Mouse (Mus musculus) layer of hippocampus, adult 8-10 months (tissue): ENCODE results near the gene Rad51. TPM values are rescaled to one million over a fixed set of nuclear protein-coding genes. Genes with fewer than 3 reads are reported as not detected.

Experiments used
- DNase-seq, 2 experiments: peaks; one replicate each; pipeline ENCODE4 v3.0.0; 2022; ENCODE audit warnings: low spot score in 2 of 2
- total RNA-seq, 4 experiments: library from RNA; stranded (reverse); gene quantifications; 2 replicates each; pipeline ENCODE4 v1.2.4; 2022

Rad51 gene
- total RNA-seq, 4 experiments from 2014 or later, result 0.71 to 2.1 (median 0.84) TPM

GRCm38 (mm10) chr2:119163999-119164398, 51.4 kb downstream of the Rad51 start:
- no peak for DNase-seq

DNA sequence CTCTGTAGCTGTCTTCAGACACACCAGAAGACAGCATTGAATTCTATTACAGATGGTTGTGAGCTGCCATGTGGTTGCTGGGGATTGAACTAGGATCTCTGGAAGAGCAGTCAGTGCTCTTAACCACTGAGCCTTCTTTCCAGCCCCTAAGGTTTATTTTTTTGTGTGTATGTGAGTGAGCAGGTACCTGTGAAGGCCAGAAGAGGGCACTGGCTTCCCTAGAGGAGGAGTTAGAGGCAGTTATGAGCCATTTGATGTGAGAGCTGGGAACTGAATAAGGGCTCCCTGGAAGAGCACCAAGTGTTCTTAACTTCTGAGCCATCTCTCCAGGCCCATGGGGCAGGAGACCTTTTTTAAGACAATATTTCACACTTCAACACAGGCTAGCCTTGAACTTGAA, 52.8 kb downstream of the Rad51 start:
- DNase-seq, result no peak

DNA sequence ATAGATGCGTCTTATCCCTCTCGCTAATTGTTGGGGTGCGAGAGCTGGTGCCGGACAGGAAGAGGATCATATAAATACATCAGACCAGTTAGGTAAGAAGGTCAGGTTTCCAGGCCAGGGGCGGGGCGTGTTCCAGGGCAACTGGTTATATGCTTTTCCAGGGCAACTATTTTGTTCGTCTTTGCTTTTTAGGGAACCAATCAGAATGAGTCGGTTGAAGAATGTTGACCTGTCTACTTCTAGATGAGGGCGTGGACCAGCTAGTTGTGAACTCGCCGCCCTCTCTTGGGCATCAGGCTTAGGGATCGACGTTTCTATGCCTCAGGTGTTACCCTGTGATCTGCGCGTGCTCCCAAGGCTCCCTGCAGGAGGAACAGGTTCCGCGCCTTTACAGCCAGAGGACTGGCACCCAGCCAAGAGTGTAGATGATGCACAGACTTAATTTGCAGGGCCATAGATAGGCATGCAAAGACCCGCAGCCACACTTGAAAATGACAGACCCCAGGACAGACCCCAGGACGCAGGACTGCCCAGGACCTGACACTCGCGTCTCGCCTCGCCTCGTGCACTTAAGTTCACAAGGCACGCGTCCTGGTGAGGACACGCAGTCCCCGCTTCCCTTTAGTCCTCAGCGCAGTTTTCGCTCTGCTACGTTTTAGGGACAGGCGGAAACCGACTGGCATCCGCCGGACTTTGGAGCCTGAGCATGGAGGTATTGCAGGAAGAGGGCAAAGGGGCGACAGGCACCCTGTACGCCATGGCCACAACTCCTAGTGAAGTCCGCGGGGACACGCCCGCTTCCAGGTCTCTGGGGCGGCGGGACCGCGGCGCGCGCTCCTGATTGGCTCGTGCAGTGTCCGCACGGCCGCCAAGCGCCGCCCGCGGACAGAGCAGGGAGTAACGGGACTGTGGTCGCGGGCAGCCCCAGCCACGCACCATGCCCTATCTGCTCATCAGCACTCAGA, 54.6 kb downstream of the Rad51 start, which contains the start of gene Gchfr:
Gchfr (plus strand) TSS at position 873 of the 965 bp plus-strand sequence.
- no peak for DNase-seq

DNA sequence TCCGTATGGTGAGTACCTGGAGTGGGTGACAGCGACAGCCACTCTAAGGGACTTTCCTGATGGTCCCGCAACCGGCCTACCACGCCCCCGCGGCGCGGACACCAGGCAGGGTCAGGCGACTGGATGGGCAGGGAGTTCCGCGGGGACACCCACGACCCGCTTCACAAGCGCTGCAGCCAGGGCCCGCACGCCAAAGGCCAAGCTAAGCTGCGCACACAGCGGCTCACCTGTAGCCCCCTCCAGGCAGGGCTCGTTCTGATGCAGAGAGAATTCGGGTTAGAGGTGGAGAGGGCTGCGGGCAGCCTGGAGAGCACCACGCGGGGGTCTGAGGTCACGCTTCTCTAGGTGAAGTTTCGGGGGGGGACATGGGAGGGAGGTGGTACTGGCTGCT, 55.3 kb downstream of the Rad51 start:
- DNase-seq, result no peak

GRCm38 (mm10) chr2:119170282-119170681, 57.7 kb downstream of the Rad51 start:
- no peak for DNase-seq

- DNase-seq, result no peak
Observed at GRCm38 (mm10) chr2:119171574-119171973, 59.0 kb downstream of the Rad51 start.

DNA sequence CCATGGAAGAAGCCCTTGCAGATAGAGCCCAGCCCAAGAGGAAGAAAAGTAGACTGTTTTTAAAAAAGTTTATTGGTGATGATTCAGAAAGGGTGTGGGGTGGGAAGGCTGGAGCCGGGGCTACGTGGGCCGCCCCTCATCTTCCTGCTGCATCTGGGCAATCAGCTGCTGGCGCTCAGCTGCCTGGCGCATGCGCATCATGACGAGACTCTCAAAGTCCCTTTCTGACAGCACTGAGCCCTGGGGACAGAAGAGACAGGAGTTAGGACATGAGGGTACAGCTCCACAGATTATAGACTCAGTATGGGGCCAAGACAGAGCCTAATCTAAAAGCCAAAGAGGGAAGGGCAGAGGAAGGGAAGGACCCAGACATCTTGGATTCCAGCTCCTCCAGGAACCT, 59.9 kb downstream of the Rad51 start:
- no peak for DNase-seq

DNA sequence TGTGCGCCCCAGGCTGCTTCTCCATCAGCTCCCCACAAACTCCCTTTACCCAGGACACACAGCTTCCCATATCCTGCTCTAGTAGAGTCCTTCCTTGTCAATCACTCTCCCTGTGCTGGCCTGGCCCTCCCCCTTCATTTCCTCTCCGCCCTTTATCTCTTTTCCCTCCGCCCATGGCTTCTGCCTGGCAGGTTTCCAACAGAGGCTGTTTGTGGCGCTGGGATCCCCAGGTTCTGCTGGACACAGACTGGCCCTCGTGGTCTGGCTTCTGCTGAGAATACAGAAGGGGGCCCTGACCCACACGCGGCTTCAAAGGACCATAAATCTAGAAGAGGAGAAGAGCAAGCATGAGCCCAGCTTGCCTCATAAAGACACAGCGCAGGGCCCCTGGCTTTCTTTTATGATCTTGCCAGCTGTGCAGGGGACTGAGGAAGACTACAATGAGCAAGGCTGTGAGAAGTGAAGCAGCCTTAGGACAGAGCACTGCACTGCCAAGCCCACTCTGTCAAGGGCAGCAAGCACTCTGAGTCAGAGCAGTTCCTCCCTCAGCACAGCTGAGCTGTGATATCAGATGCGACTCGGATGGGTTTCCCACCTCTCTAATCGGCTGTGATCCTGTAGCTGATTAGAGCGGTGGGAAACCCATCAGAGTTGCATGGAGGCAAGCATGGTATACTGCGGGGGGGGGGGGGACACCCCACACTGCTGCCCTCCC, 60.4 kb downstream of the Rad51 start:
- DNase-seq, result no peak

GRCm38 (mm10) chr2:119173991-119174651, 61.5 kb downstream of the Rad51 start, which contains the start of gene Gm14137:
Gm14137 (plus strand) TSS chr2:119174509.
- no peak for DNase-seq

- DNase-seq, result no peak
Observed at GRCm38 (mm10) chr2:119174866-119175265, 62.3 kb downstream of the Rad51 start.

DNA sequence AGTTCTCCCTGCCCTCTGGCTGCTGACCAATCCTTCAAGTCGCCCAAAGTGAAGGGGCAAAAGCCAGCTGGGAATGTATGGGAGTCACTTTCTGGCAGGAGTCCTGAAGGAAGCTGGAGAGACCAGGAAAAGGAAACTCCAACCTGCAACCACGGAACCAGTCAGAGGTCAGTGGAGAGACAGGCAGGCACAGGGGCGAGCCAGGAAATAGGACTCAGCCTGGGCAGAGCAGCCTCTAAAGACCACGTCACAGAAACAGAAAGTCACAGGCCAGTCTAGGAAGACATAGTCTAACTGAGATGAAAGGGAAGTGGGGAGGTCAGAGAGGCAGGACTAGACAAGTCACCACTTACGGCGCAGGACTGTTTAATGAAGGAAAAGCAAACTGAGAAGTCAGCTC, 63.0 kb downstream of the Rad51 start:
- no peak for DNase-seq

DNA sequence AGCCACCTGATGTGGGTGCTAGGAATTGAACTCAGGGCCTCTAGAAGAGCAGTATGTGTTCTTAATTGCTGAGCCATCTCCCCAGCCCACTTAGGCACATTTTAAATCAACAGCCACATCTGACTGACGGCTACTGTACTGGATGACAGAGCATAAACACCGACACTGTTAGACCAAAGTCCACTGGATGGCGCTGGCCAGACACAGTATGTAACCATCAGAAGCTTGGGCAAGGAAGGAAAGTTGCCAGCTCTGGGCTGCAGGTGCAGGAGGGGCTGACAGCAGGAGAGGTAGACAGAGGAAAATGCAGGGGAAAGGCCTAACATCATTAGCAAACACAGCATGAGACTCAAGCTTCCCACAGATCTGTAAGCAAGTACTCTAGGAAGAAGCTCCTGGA, 64.2 kb downstream of the Rad51 start:
- DNase-seq, result no peak

DNA sequence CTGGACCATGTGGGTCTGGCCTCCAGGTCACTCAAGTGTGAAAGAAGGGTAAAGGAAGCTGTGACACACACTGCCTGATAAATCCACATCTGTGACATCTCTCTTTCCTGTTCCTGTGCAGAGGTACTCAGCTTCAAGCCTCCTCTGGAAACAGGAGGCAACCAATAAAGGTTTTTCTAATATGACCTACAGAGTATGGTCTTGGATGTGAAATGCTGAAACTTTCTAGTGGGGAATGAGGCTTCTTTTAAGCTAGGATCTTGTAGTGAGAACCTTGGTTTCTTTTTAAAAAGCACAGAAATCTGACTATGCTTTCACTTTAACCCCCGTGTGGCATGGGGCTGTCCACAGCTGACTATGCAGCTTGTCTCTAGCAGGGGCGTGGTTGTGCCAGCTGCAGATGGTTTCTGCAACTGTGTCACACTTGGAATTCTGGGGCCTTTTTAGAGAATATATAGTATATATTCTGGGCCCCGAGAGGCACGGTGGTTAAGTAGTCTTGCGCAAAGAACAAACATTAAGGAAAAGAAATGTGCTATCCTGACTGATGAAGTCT, 64.9 kb downstream of the Rad51 start:
- no peak for DNase-seq

- no peak for DNase-seq
Observed at GRCm38 (mm10) chr2:119182914-119183313, 70.3 kb downstream of the Rad51 start.

DNA sequence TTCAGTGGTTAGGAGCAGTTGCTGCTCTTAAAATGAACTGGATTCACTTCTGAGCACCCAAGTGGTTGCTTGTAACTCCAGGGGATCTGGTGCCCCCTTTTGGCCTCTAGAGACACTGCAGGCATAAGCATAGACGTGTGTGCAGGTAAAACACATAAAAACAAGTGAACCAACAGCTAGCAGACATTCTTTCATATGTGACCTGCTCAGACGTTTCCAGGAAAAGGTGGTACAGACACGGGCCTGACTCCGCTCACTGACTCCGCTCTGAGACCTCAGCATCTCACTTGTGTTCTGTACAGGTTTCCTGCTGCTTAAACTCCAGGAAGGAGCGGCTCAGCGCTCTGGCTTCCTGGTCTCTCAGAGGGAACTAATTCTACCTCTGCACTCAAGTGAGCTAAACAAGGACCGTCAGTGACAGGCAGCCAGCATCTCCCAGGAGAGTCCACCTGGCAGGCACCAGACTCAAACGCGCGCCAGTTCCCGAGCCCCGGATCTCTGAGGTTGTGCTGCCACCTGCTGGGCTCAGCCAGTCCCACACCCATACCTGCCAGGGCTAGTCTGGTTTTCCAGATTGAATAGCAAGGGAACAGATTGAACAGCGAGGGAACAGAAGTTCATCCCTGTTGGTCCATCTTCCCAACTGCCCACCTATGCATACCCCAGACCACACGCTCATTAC, 76.6 kb downstream of the Rad51 start:
- DNase-seq, result peak; percentile 51 to 82

GRCm38 (mm10) chr2:119190969-119191368, 78.4 kb downstream of the Rad51 start:
- no peak for DNase-seq

GRCm38 (mm10) chr2:119194140-119194539, 81.5 kb downstream of the Rad51 start:
- no peak for DNase-seq

DNA sequence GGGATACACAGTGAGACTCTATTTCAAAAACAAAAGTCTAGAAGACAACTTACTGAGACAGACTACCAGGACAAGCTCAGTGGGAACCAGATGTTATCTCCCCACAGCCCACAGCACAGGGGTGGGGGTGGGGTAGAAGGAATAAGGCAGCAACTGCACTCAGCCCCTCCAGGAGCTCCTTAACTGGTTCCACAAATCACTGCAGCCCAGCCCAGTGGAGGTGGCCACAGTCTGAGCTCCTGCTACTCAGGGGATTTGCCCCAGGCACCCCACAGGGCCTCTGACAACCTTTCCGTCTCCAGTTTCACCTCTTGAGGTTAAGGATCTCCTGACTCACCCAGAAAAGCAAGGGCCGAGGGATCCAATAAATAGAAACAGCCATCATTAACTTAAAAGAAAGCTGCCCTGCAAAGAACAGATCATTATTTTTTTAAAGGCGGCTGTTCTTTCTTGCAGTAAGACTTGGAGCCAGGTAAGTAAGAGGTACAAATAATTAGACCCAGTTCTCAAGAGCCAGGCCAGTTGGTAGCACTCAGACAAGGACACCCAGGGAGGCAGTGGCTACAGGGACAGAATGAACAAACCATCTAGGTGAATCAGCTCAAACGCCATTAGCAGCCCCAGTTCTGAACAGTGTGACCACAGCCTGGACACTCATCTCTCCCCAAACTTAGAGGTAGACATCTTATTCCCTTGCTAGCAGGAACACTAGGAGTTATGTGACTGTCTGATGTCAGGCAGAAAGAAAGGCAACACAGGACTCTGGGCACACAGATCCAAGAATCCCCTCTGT, 83.9 kb downstream of the Rad51 start:
- DNase-seq, result no peak
